Mouse (Mus musculus) heart, postnatal 0 days (tissue): ENCODE results near the gene Gadd45gip1. TPM values are rescaled to one million over a fixed set of nuclear protein-coding genes. Genes with fewer than 3 reads are reported as not detected.

Source experiments
- ATAC-seq: fragments of 200-750 bp; cut with Nextera tagmentation; 2 replicates; pipeline ENCODE4 v1.8.0; 2017; ENCODE audit warnings: low read depth, moderate number of reproducible peaks, moderate library complexity; ENCODE audit not compliant: insufficient read depth
- DNase-seq: peaks from one replicate; pipeline ENCODE4 v3.0.0-alpha.2; 2016; ENCODE audit warnings: low spot score
- H3K27ac ChIP-seq: fragments of 300-500 bp; sonication (generic); 2 replicates; pipeline ENCODE4 v1.5.1; 2014; ENCODE audit warnings: low read depth, mild to moderate bottlenecking
- H3K27me3 ChIP-seq: fragments of 300-500 bp; sonication (generic); 2 replicates; pipeline ENCODE4 v1.6.1; 2014; ENCODE audit warnings: low read length, mixed read lengths; ENCODE audit not compliant: control insufficient read depth, insufficient read depth
- H3K36me3 ChIP-seq: fragments of 300-500 bp; sonication (generic); replicated peaks from 2 replicates; pipeline ENCODE4 v1.6.1; 2014; ENCODE audit warnings: low read length, mixed read lengths; ENCODE audit not compliant: control insufficient read depth, insufficient read depth
- H3K4me1 ChIP-seq: fragments of 300-500 bp; sonication (generic); 2 replicates; pipeline ENCODE4 v1.6.1; 2014; ENCODE audit warnings: antibody characterized with exemption; ENCODE audit not compliant: control insufficient read depth, insufficient read depth
- H3K4me2 ChIP-seq: fragments of 300-500 bp; sonication (generic); 2 replicates; pipeline ENCODE4 v1.6.1; 2014; ENCODE audit warnings: low read depth, mild to moderate bottlenecking, low read length, moderate library complexity
- H3K4me3 ChIP-seq: fragments of 300-500 bp; sonication (generic); 2 replicates; pipeline ENCODE4 v1.5.1; 2014; ENCODE audit warnings: low read depth, low read length
- H3K9ac ChIP-seq: fragments of 300-500 bp; sonication (generic); replicated peaks from 2 replicates; pipeline ENCODE4 v1.6.1; 2014; ENCODE audit warnings: low read depth, low read length, mixed read lengths
- H3K9me3 ChIP-seq: fragments of 300-500 bp; sonication (generic); replicated peaks from 2 replicates; pipeline ENCODE4 v1.6.1; 2016; ENCODE audit warnings: low read length; ENCODE audit not compliant: control insufficient read depth
- CTCF ChIP-seq: IDR thresholded peaks from 2 replicates; pipeline ENCODE4 v1.5.1; 2016; ENCODE audit warnings: antibody characterized with exemption, control low read depth, low read depth
- EP300 ChIP-seq: IDR thresholded peaks from 2 replicates; pipeline ENCODE4 v1.6.1; 2016; ENCODE audit warnings: antibody characterized with exemption, low read depth
- WGBS: fragments of 180-500 bp; shearing (Covaris S2); extraction: QIAGEN DNeasy Blood & Tissue Kit; methylation state at CpG from one replicate; pipeline ENCODE4 v1.1.7; 2014; 5-methylcytosine and 5-hydroxymethylcytosine counted together
- polyA plus RNA-seq: library from polyadenylated mRNA; unstranded; fragments of >200 nt; fragmentation: Nextera tagmentation; extraction: Ambion mirVana; gene quantifications from 2 replicates; pipeline ENCODE4 v1.2.1, GENCODE M21; 2015
- total RNA-seq: library from RNA; depleted of rRNA; stranded (reverse); fragments of >200 nt; gene quantifications from 2 replicates; pipeline ENCODE4 v1.2.3, GENCODE M21; 2014; ENCODE audit warnings: low replicate concordance

Gadd45gip1 gene
- total and polyA plus RNA-seq, 2 experiments from 2014 or later: 49.8 to 50.0 TPM

DNA sequence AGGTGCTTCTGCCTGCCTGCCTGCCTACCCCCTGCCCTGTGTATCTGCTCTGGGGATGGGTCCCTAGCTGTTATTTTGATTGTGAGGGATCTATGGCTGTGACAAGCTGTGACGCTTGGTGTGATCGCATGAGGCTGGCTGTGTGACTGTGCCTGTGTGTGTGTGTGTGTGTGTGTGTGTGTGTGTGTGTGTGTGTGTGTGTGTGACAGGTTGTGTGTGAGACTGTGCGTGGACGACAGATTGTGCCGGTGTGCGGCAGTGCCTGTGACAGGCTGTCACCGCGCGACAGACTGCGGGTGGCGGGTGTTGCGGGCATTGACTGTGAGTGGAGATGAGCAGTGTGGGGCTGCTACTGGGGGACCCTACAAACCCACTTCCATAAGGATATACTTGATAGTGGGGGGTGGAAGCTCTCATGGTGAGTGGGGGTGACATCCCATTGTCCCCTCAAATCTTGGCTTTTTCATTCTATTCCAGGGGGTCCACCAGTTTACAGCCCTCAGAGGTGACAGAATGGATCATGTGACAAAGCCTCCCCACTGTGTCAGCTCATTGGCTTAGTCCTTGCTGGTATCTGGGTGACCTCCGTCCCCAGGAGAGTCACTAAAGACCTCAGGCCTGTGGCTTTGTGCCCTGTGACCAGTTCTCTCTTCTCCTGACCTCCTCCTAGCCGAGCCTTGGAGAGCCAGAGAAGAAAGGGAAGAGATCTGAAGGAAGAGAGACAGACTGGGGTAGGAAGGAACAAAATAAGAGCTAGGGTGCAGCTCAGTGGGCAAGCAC is 43.6 kb upstream of the Gadd45gip1 start:
- peaks cover 51% of the 10 kb centered on the region for H3K27me3 ChIP-seq
- no peak overlapping the region for H3K4me2 ChIP-seq
- peaks cover 48% of the 10 kb centered on the region for H3K4me1 ChIP-seq
- ATAC-seq: no peak
- TF ChIP-seq EP300: no peak
- no peak for TF ChIP-seq CTCF
- no peak overlapping the region for H3K4me3 ChIP-seq
- no peaks in the 10 kb centered on the region for H3K36me3 ChIP-seq
- DNase-seq: no peak
- WGBS: 72% methylated on average over 14 of the region's 14 CpGs
- H3K27ac ChIP-seq: no peak overlapping the region
- no peak overlapping the region for H3K9ac ChIP-seq
- no peaks in the 10 kb centered on the region for H3K9me3 ChIP-seq

DNA sequence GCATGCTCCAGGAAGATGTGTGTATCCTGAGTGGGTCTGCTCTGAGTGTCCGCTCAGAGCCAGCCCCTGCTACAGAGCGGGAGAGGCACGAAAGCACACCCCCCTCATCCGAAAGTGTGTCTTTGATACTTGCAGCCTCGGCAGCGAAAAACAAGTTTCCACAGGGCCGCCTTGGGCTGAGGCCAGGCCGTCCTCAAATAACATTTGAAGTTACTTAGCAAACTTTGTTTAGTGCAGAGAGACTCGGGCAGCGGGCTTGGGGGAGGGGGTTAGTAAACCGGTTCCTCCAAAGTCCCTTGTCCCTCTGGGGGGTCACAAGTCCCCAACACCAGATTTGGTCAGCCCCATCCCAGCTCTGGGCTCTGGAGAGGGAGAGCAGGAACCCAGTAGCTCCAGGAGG is 42.4 kb upstream of the Gadd45gip1 start:
- WGBS: 42% methylated on average over 11 of the region's 11 CpGs
- TF ChIP-seq CTCF (no peak), EP300 (no peak)

DNA sequence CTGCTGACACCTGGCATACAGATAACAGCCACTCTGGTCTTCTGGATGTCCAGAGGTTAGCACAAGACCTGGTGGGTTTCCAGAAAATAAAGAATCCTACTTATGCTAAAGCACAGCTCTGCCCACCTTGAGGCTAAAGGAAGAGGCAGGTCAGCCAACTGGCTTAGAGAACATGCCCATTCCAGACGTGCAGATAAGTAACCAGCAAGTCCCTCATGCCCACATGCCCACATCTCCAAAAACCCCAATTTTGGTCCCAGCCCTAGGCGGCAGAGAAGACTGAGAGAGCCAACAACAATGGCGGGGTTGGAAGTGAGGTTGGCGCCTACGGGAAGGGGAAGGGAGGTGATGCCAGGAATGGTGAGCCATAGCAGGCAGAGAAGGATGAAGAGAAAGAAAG is 42.0 kb upstream of the Gadd45gip1 start:
- Histone ChIP-seq H3K27me3 (peaks cover 35% of the 10 kb centered on the region), H3K4me3 (no peak overlapping the region), H3K36me3 (no peaks in the 10 kb centered on the region), H3K9me3 (no peaks in the 10 kb centered on the region), H3K4me2 (0 out of 2 replicates have a peak overlapping the region, but pooled peaks have one; percentile 3), H3K27ac (peak overlapping the region; percentile 2), H3K4me1 (peaks cover 57% of the 10 kb centered on the region), H3K9ac (no peak overlapping the region)
- ATAC-seq (no peak), DNase-seq (no peak)
- 74% methylated on average over 5 of the region's 5 CpGs for WGBS
- TF ChIP-seq CTCF (no peak), EP300 (no peak)

More for the DNA sequence above, 42.4 kb upstream of the Gadd45gip1 start:
- H3K4me2 ChIP-seq: 0 out of 2 replicates have a peak overlapping the region, but pooled peaks have one; percentile 3
- peaks cover 56% of the 10 kb centered on the region for H3K4me1 ChIP-seq
- H3K36me3 ChIP-seq: no peaks in the 10 kb centered on the region
- H3K27ac ChIP-seq: peak overlapping the region; percentile 2
- H3K27me3 ChIP-seq: peaks cover 39% of the 10 kb centered on the region
- no peaks in the 10 kb centered on the region for H3K9me3 ChIP-seq
- ATAC-seq (no peak), DNase-seq (no peak)
- H3K9ac ChIP-seq: no peak overlapping the region
- H3K4me3 ChIP-seq: no peak overlapping the region

DNA sequence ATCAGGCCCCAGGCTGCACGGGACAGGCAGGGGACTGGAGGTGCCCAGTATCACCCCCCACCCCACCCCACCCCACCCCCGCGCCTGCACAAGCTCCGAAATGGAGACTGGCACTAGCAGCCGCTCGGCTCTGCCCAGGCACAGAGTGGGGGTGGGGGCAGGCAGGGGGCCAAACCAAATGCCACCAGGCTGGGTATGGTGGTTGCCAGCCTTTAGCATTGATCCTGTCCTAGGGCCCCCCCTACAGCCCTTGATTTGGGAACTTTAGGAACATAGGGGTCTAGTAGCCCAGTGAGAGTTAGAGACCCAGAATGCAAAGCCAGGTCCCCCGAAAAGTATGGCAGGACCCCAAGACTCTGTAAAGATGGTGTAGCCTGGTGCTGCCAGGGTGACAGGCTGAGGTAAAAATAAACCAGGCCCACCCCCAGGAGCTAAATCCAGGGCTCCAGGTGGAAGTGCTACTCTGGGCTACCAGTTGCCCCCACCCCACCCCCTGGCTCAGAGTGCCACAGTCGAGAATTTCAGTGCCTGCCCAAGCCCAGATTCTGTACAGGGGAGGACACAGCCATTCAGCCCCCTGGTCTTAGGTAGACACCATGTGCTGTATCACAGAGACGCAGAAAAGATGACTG is 41.4 kb upstream of the Gadd45gip1 start:
- no peak overlapping the region for H3K4me2 ChIP-seq
- peak overlapping the region; percentile 2; the same call in 1 of the 2 replicates for H3K27ac ChIP-seq
- TF ChIP-seq CTCF (no peak), EP300 (no peak)
- DNase-seq (no peak), ATAC-seq (no peak)
- no peak overlapping the region for H3K9ac ChIP-seq
- H3K4me3 ChIP-seq: no peak overlapping the region
- 75% methylated on average over 9 of the region's 9 CpGs for WGBS
- peaks cover 54% of the 10 kb centered on the region for H3K4me1 ChIP-seq
- H3K27me3 ChIP-seq: peaks cover 29% of the 10 kb centered on the region
- H3K9me3 ChIP-seq: no peaks in the 10 kb centered on the region
- H3K36me3 ChIP-seq: no peaks in the 10 kb centered on the region

DNA sequence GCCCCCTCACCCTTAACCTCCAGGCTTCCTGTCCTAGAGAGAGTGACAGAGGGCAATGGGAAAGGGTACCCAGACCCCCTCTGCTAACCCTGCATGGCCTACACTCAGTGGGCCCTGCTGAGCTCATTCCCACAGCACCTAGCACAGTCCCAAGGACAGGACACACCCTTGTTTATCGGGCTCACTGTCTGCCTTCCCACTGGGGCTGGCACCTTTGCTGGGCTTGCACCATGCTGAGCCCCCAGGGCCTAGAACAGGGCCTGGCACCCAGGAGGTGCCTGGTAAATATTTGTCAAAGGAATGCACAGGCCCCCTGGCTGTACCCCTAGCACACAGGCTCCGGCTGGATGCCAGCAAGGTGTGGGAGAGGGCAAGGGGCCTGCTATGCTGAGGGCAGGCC is 40.8 kb upstream of the Gadd45gip1 start:
- Histone ChIP-seq H3K27me3 (peaks cover 23% of the 10 kb centered on the region), H3K9ac (no peak overlapping the region)
- 52% methylated on average over 2 of the region's 2 CpGs for WGBS

More for the DNA sequence above, 40.8 kb upstream of the Gadd45gip1 start:
- Histone ChIP-seq H3K4me3 (no peak overlapping the region), H3K4me1 (peaks cover 50% of the 10 kb centered on the region), H3K4me2 (no peak overlapping the region), H3K27ac (no peak overlapping the region), H3K36me3 (no peaks in the 10 kb centered on the region), H3K9me3 (no peaks in the 10 kb centered on the region)
- no peak for TF ChIP-seq EP300
- no peak for TF ChIP-seq CTCF
- no peak for DNase-seq
- no peak for ATAC-seq
